Mouse (Mus musculus): Measurements from ENCODE around the gene Calb2.

The Calb2 gene

GRCm38 (mm10) chr8:110168046-110168445 is at the start of gene Calb2:
Calb2 (minus strand) TSS chr8:110168210.
- peak in 1 of 2 experiments; percentile 73 for DNase-seq (ENCODE audit: low spot score in 2 of 2)

DNA sequence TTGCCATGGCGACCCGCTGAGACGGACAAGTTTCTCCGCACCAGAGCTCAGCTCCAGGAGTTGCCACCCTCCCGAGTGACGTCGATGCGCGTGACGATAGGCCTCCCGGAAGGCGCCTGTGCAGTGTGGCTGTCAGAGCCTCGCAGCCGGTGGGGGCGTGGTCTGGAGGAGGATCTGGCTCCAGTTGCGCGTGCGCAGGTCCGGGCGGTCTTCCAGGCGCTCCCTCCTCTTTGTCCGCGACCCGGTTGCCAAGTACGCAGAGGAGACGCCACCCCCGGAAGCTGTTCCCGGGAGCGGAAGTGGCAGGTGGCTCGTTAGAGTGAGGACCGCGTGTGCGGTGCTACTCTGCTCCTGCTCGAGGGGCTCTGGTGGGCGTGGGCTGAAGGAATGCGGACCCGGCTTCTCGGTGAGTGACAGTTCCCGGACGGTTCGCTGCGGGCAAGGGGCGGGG is 49.7 kb upstream of the Calb2 start:
- peak; percentile 95 to 98 for DNase-seq (ENCODE audit: low spot score in 2 of 2)

DNA sequence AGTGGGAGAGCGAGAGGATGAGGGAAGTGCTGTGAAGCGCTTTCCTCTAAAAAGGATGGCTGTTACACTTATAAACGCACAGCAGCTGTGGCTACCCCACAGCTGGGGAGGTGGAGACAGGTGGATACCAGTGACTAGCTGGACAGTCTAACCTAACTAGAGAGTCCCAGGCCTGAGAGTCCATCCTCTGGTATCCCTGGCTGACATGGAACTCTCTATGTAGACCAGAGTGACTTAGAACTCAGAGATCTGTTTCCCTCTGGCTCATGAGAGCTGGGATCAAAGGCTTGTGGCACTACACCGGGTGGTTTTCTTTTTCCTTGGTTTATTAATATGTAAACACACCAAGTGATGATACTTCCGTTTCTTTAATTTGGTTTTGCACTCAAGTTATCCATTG is 49.2 kb upstream of the Calb2 start:
- no peak for DNase-seq (ENCODE audit: low spot score in 2 of 2)

DNA sequence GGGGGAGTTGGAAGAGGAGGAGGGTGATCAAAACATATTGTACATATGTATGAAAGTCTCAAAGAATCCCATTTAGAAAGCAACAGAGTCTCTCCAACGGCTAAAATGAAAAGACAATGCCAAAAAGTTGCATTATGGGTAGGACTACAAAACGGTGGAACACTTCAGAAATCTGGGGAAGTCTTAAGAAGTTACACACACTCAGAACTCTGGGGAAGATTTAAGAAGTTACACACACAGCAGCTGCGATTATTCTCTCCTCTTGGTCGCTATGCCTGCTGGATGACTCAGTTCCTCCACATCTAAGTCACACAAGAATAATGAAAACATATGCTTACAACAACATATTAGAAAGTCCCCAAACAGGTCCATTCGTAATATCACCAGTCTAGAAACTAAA is 48.2 kb upstream of the Calb2 start:
- no peak for DNase-seq (ENCODE audit: low spot score in 2 of 2)

DNA sequence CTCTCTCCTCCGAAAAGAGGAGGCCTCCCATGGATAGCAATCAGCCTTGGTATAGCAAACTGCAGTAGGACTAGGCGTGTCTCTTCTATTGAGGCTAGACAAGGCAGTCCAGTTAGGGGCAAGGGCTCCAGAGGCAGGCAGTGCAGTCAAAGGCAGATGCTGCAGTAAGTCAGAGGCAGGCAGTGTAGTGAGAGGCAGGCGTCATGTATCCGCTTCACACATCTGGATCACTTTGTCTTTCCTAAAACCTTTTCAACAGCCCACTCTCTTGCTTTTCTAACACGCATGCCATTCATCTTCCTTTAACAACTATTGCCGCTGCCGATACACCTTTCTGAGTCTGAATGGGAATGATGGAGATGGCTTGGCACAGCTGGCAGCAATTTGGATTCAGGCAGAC is 47.4 kb upstream of the Calb2 start, which contains the start of gene Cmtr2:
Gene Cmtr2 (plus strand): TSS at position 301 of the 400 bp plus-strand sequence.
- no peak for DNase-seq (ENCODE audit: low spot score in 2 of 2)

GRCm38 (mm10) chr8:110201806-110202205 is 33.8 kb upstream of the Calb2 start:
- DNase-seq (ENCODE audit: low spot score in 2 of 2), result no peak

DNA sequence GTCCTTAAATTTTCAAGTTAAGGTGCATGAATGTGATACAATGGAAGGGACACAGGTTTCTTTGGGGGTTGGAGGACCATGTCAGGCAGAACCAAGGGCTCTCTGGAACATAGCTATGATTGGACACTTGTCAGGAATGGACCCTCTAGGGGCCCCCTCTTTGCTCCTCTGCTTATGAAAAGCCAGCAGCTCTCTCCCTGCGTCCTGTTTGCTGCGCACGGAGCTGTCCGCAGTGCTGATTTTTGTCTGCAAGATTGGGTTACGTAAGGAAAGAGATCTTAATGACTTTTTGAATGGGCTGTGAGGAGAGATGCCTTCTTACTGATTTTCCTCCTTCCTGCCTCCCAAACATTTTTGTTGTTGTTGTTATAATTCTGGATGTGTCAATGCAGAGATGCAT is 28.7 kb upstream of the Calb2 start:
- DNase-seq (ENCODE audit: low spot score in 2 of 2), result no peak

GRCm38 (mm10) chr8:110188961-110189750 is 21.1 kb upstream of the Calb2 start:
- no peak for DNase-seq (ENCODE audit: low spot score in 2 of 2)

- no peak for DNase-seq (ENCODE audit: low spot score in 2 of 2)
Measured at GRCm38 (mm10) chr8:110185538-110185937, 17.5 kb upstream of the Calb2 start.

GRCm38 (mm10) chr8:110183748-110184147 is 15.7 kb upstream of the Calb2 start:
- DNase-seq (ENCODE audit: low spot score in 2 of 2), result no peak

GRCm38 (mm10) chr8:110182735-110183367 is 14.8 kb upstream of the Calb2 start:
- DNase-seq (ENCODE audit: low spot score in 2 of 2), result no peak

DNA sequence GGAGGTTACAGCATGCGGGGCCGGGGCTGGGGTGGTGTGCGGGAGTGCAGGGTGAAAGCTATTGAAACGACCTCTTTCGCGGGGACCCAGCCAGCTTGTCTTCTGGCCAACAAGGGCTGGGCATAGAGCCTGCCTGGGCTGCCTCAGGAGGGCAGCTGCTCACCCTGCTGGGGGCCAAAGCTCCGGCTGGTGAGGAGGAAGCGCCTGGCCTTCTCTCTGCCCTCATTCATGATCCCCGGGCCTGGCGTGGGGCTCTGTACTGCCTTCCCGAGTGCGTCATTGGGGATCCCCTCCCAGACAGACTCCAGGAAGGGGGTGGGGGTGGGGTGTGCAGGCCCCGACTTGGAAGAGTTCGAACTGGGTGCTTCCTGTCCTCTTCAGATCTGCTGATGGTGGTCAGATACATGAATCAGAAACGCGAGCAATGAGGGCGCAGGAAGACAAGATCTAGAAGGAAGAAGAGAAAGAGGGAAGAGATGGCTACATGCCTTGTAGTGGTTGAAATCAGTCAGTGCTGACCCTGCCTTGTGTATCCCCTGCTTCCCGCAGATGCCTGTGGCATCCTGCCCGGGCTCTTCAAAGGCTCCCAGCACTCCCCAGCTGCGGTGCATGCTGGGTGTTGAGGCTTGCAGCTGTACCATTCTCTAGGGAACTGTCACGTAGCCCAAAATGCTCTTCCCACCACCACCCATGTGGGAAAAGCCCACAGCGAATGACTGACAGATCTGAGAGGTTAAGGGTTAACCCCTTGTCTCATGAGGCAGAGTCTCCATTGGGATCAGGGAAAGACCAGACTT is 9.5 kb upstream of the Calb2 start:
- no peak for DNase-seq (ENCODE audit: low spot score in 2 of 2)

DNA sequence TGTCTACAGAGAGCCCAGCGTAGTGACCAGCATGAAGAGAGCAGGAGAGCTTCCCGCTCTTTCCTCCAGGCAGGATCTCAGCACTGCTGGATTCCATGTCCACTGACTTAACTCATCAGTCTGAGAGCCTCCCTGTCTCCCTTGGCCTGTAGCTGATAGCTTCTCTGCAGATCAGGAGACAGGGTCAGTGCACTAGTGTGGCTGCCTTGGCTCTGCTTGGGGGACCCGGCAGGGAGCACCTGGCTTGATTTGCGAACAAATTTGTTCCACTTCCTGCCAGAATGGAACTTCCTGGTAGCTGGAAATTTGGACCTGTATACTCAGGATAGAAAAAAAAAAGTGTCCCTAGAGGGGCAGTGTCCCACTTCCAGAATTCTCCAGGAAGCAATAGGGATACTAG is 6.8 kb upstream of the Calb2 start:
- DNase-seq (ENCODE audit: low spot score in 2 of 2), result no peak

DNA sequence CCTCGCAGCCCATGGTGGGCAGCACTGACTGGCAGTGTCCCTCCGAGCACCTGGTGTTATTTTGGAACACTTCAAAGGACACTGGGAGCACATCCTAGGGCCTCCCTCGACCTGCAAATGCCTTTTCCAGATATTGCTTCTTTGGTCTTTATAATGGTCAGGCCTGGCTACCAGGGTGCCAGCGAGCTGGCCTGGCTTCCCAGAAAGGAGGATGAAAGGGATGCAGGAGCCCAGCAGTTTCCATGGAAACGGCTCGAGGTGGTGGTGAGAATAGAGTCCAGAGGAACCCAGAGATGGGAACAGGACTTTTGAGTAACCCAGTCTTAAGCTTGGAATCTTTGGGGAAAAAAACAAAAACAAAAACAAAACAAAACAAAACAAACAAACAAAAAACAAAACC is 4.2 kb upstream of the Calb2 start:
- DNase-seq (ENCODE audit: low spot score in 2 of 2), result no peak

GRCm38 (mm10) chr8:110166270-110166669 is 1.7 kb downstream of the Calb2 start:
- DNase-seq (ENCODE audit: low spot score in 2 of 2), result no peak

GRCm38 (mm10) chr8:110162007-110162406 is 6.0 kb downstream of the Calb2 start:
- no peak for DNase-seq (ENCODE audit: low spot score in 2 of 2)

DNA sequence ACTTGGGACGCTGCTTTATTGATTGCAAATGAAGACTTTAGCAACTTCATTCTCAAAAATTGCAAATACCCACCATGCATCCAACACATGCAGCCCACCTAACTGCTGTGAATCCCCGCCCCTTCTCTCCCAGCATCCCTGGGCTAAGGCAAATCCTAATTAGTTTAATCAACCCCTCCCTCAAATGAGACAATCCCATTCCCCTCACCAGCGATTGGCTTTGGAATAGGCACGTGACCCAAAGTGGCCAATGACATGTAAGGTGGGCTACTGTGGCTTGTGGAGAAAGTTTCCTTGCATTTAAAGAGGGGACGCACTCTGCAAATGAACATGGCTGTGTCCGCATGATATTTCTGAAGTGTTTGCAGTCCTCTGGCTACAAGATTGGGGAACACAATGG is 15.1 kb downstream of the Calb2 start:
- DNase-seq (ENCODE audit: low spot score in 2 of 2), result no peak

DNA sequence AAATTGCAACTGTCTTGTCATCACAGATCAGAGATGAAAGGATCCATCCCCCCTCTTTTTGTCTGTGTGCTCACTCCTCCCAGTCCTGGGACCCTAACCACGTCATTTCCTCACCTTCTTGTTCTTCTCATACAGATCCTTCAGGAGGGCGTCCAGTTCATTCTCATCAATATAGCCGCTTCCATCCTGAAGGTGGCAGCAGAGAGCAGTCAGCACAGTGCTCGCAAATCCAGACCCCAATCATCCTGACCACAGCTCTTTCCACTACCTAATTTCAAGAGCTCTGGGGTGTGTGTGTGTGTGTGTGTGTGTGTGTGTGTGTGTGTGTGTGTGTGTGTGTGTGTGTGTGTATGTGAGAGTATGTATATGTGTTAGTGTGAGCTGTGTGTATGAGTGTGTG is 22.5 kb downstream of the Calb2 start:
- no peak for DNase-seq (ENCODE audit: low spot score in 2 of 2)

GRCm38 (mm10) chr8:110140770-110141169 is 27.2 kb downstream of the Calb2 start:
- DNase-seq (ENCODE audit: low spot score in 2 of 2), result no peak

- DNase-seq (ENCODE audit: low spot score in 2 of 2), result no peak
Measured at GRCm38 (mm10) chr8:110140156-110140555, 27.9 kb downstream of the Calb2 start.

DNA sequence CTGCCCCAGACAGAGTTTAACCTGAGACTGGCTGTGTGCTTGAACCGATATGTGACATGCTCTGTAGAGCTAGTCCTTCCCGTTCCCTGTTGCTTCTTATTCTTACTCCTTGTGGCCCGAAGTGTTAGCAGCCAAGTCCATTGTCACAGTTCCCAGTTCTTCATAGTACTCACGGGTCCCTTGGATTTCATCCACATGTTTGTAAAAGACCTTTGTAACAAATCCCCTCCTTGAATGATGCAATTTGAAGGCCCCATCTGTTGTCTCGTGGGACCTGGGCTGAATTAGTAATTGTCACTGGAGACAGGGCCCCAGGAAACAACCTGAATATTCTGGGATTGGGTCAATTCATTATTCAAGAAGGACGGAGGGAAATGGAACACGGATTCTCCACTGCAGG is 32.5 kb downstream of the Calb2 start:
- no peak for DNase-seq (ENCODE audit: low spot score in 2 of 2)

DNA sequence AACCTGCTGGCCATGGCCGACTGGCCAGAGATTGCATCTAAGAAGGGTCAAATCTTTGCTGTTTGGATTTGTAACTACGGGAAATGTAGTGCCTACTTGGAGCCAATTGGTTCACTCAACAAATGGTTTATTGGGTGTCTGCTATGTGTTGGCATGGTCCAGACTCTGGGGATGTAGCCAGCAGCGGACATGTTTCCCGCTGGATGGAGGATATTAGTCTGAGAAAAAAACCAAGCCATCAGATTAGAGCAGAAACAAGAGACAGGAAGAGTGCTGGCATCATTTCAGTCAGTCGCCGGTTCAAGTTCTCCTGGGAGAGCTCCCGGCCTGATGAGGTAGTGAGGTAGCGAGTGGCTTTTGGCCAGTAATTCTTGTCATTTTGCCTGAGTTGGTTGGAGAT is 33.8 kb downstream of the Calb2 start:
- no peak for DNase-seq (ENCODE audit: low spot score in 2 of 2)

All from spleen, postnatal 4 days (tissue).